Mouse (Mus musculus): ENCODE results near the gene Xcl1. TPM values are rescaled to one million over a fixed set of nuclear protein-coding genes. Genes with fewer than 3 reads are reported as not detected.

Gene Xcl1
- polyA plus RNA-seq, 1 experiment, result not detected

DNA sequence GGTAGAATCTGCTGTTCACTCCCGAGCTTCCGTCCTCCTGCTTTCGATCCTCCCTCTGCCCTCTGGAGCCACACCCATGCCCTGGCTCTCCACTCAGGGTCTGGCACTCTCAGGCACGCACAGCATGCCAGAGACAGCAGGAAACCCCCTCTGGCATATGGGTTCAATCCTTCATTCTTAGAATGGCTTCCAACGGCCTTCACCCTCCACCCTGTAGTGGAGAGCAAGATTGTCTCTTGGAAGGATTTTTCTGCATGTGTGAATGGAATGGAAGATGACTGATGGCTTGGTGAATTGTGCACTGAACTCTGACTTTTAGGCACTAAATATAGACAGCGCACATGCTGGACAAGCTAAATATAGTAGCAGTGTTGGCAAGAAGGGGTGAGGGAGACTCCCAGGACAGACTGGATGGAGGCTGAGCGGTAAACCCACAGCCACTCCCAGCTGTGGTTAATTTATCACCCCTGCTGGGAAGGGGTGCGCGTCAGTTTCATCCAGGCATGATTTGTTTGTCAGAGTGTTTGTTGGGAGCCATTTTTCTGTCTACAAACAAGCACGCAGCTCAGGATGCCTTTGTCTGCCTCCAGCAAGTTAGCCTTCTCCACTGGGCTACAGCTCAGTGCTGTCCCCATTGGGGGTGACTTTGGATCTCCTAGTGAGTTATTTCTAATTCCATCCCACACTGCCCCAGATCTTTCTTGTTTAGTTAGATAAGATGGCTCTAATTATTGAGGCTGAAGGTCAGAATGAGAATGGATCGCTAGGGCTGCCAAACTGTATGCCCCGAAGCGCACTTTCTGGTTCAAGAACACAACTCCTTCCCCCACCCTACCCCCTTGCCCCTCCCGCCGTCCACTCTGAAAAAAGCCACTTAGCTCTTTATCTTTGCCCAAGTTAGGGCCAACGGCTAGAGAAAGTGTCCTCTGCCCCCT lies 38.8 kb downstream of the Xcl1 start:
- H3K4me3 ChIP-seq (replicated peaks), result no peak overlapping the region
- TF ChIP-seq GATA1 (IDR thresholded peaks at IDR 0.05; ENCODE audit: low read length) (no peak), TAL1 (IDR thresholded peaks at IDR 0.05; ENCODE audit: low read length) (no peak)

GRCm38 (mm10) chr1:164895806-164896205 lies 39.5 kb downstream of the Xcl1 start:
- no peaks in the 10 kb centered on the region for H3K9me3 ChIP-seq (ENCODE audit: control insufficient read depth, low read length)
- TF ChIP-seq TAL1 (IDR thresholded peaks at IDR 0.05; ENCODE audit: low read length) (no peak), GATA1 (IDR thresholded peaks at IDR 0.05; ENCODE audit: low read length) (no peak)

More for the DNA sequence above, 38.8 kb downstream of the Xcl1 start:
- Histone ChIP-seq H3K4me1 (ENCODE audit: control insufficient read depth) (no peaks in the 10 kb centered on the region), H3K9me3 (ENCODE audit: control insufficient read depth, low read length) (no peaks in the 10 kb centered on the region), H3K36me3 (ENCODE audit: control insufficient read depth) (no peaks in the 10 kb centered on the region), H3K27me3 (ENCODE audit: control insufficient read depth) (peaks cover 11% of the 10 kb centered on the region)

DNA sequence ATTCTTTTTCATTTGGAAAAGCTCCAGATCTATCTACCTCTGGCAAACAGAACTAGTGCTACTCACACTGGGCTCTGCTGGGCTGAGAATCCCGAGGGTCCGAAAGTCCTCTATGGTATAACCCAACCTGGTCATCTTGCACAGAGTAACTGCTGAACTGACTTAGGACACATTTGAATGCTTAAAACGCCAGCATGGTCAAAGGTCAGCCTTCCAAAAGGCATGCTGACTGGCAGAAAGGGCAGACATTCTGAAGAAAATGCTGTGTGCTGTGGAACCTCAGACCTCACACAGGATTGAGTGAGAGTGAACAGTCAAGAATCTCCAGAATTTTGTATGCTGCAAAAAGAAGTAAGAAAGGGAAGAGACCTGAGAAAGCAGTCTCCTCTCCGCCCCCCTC lies 45.0 kb downstream of the Xcl1 start:
- Histone ChIP-seq H3K4me1 (ENCODE audit: control insufficient read depth) (no peaks in the 10 kb centered on the region), H3K9me3 (ENCODE audit: control insufficient read depth, low read length) (no peaks in the 10 kb centered on the region), H3K27me3 (ENCODE audit: control insufficient read depth) (no peaks in the 10 kb centered on the region), H3K36me3 (ENCODE audit: control insufficient read depth) (no peaks in the 10 kb centered on the region), H3K4me3 (replicated peaks) (no peak overlapping the region)
- TF ChIP-seq GATA1 (IDR thresholded peaks at IDR 0.05; ENCODE audit: low read length), result no peak
- TF ChIP-seq TAL1 (IDR thresholded peaks at IDR 0.05; ENCODE audit: low read length), result no peak

More at GRCm38 (mm10) chr1:164895806-164896205, 39.5 kb downstream of the Xcl1 start:
- peaks cover 11% of the 10 kb centered on the region for H3K27me3 ChIP-seq (ENCODE audit: control insufficient read depth)
- H3K4me1 ChIP-seq (ENCODE audit: control insufficient read depth), result no peaks in the 10 kb centered on the region
- H3K4me3 ChIP-seq (replicated peaks), result no peak overlapping the region
- no peaks in the 10 kb centered on the region for H3K36me3 ChIP-seq (ENCODE audit: control insufficient read depth)

- Histone ChIP-seq H3K4me3 (replicated peaks) (no peak overlapping the region), H3K36me3 (ENCODE audit: control insufficient read depth) (no peaks in the 10 kb centered on the region), H3K4me1 (ENCODE audit: control insufficient read depth) (no peaks in the 10 kb centered on the region), H3K9me3 (ENCODE audit: control insufficient read depth, low read length) (no peaks in the 10 kb centered on the region), H3K27me3 (ENCODE audit: control insufficient read depth) (no peaks in the 10 kb centered on the region)
- TF ChIP-seq TAL1 (IDR thresholded peaks at IDR 0.05; ENCODE audit: low read length) (no peak), GATA1 (IDR thresholded peaks at IDR 0.05; ENCODE audit: low read length) (no peak)
Observed at GRCm38 (mm10) chr1:164888563-164888962, 46.8 kb downstream of the Xcl1 start.

DNA sequence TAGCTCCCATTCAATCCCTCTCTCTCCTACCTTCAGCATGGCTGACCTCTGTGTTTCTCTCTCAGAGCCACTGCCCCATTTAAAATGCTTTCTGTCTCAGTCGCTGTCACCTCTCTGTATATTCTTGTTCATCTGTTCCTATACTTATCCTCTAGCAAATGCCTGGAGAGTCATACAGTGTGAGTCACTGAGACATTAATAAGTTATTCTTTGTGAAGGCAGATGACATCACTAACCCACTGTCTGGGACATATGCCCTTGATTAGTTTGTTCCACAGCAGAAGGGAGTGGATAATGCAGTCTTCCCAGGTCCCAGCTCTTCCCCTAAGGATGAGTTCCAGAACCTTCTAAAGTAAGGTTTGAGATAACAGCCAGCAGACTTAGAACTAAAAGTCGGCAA lies 47.6 kb downstream of the Xcl1 start:
- no peaks in the 10 kb centered on the region for H3K4me1 ChIP-seq (ENCODE audit: control insufficient read depth)
- TF ChIP-seq GATA1 (IDR thresholded peaks at IDR 0.05; ENCODE audit: low read length), result no peak
- H3K27me3 ChIP-seq (ENCODE audit: control insufficient read depth), result no peaks in the 10 kb centered on the region
- no peaks in the 10 kb centered on the region for H3K36me3 ChIP-seq (ENCODE audit: control insufficient read depth)
- H3K4me3 ChIP-seq (replicated peaks), result no peak overlapping the region
- H3K9me3 ChIP-seq (ENCODE audit: control insufficient read depth, low read length), result no peaks in the 10 kb centered on the region

- H3K4me3 ChIP-seq (replicated peaks), result no peak overlapping the region
- no peaks in the 10 kb centered on the region for H3K4me1 ChIP-seq (ENCODE audit: control insufficient read depth)
- no peak for TF ChIP-seq TAL1 (IDR thresholded peaks at IDR 0.05; ENCODE audit: low read length)
- TF ChIP-seq GATA1 (IDR thresholded peaks at IDR 0.05; ENCODE audit: low read length), result no peak
- no peaks in the 10 kb centered on the region for H3K36me3 ChIP-seq (ENCODE audit: control insufficient read depth)
- H3K9me3 ChIP-seq (ENCODE audit: control insufficient read depth, low read length), result no peaks in the 10 kb centered on the region
- H3K27me3 ChIP-seq (ENCODE audit: control insufficient read depth), result no peaks in the 10 kb centered on the region
Observed at GRCm38 (mm10) chr1:164881891-164882290, 53.4 kb downstream of the Xcl1 start.

Other genes with a start within 250 kb of the Xcl1 start
- 0.02 TPM in 1 of 2 replicates, not detected in the other for gene Dpt, start 138.9 kb downstream of the Xcl1 start, polyA plus RNA-seq (2012)
- gene Tbx19, start 225.2 kb upstream of the Xcl1 start, polyA plus RNA-seq (2012), result 0.01 TPM in 1 of 2 replicates, not detected in the other